Mouse (Mus musculus) kidney, adult 2 months (tissue): ENCODE results near the gene Hook2.

Source experiments
- CTCF ChIP-seq: fragments of 200-500 bp; conservative IDR thresholded peaks from 2 replicates; pipeline ENCODE4 v1.5.1; 2011; ENCODE audit warnings: low read depth, mild to moderate bottlenecking, control low read depth, low read length, moderate library complexity, mixed read lengths; ENCODE audit not compliant: insufficient read depth, insufficient read length
- POLR2A ChIP-seq: fragments of 200-500 bp; IDR thresholded peaks from one replicate; pipeline ENCODE4 v1.6.1; 2011; ENCODE audit warnings: low read depth, low read length, control low read depth

DNA sequence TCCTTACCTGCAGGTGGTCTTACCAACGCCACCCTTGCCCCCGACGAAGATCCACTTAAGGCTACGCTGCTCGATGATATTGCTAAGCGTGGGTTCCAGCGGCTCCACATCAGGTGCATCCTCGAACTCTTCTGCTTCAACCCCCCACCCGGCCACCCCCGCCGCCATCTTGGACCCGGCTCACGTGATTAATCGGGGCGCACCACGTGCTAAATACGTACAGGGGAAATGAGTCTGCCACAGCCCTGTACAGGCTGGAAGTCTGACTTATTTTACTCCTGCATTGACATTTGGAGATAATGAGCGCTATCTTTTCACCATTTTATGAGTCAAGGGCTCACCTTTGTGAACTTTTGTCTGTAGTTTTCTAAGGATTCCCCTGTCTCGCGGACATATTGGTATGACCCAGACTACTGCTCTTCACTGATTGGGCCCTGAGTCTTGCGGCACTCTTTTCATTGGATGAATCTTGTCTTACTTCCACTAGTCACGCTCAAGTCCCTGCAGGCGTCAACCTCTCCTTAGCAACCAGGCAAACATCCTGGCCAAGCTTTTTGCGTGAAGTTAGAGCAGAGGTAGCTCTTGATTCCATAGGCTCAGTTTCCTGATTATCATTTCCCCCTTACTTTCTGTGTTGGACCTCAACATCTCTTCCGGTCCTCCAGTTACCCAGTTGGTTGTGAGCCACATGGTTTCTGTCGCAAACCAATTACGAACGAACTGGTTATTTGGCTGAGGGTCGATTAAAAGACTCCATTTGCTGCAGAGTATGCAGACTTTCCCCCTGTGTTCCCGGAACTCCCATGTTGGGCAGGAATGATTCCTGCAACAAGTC, 34.9 kb downstream of the Hook2 start, which contains the start of gene Asna1:
- TF ChIP-seq POLR2A (peak; percentile 25), CTCF (no peak)
